ENCODE assay signal across 17 mouse cellular contexts in genomic region chr15:80557745-80558144, GRCm38 (mm10). TPM values are rescaled to one million over a fixed set of nuclear protein-coding genes. Genes with fewer than 3 reads are reported as not detected.
DNase-seq lines count a peak whose midpoint lies in the region; ATAC-seq and TF ChIP-seq lines count a peak whose summit lies in the region.
"Had no signal": no experiment of that assay in that cellular context is flagged by ENCODE, and none has a peak within 500 bp of the region (broad histone marks: within the 10 kb centered on the region; RNA-seq: fewer than 3 reads in every experiment).

No protein-coding gene starts in this region.

- no peaks in the 10 kb centered on the region for H3K36me3 ChIP-seq in hindbrain, postnatal 0 days (ENCODE audit: insufficient read depth, low read length)
- no peaks in the 10 kb centered on the region for H3K36me3 ChIP-seq in hindbrain, embryonic 12.5 days
- H3K36me3 ChIP-seq in midbrain, postnatal 0 days (ENCODE audit: insufficient read depth, low read length) = no peaks in the 10 kb centered on the region
- no peaks in the 10 kb centered on the region for H3K36me3 ChIP-seq in midbrain, embryonic 16.5 days (ENCODE audit: control insufficient read depth, insufficient read depth, low read length)
- H3K36me3 ChIP-seq: hindbrain, embryonic 15.5 days; limb, embryonic 12.5 days; lung, embryonic 15.5 days had no signal

- no peak overlapping the region for H3K4me3 ChIP-seq in hindbrain, postnatal 0 days (ENCODE audit: low read length)
- no peak overlapping the region for H3K4me3 ChIP-seq in hindbrain, embryonic 12.5 days
- no peak overlapping the region for H3K4me3 ChIP-seq in midbrain, postnatal 0 days (ENCODE audit: low read depth, low read length)
- H3K4me3 ChIP-seq in midbrain, embryonic 16.5 days (ENCODE audit: low read depth, low read length) = no peak overlapping the region
- H3K4me3 ChIP-seq: hindbrain, embryonic 15.5 days; limb, embryonic 12.5 days; lung, embryonic 15.5 days had no signal

- ATAC-seq in hindbrain, postnatal 0 days = no peak
- ATAC-seq in hindbrain, embryonic 12.5 days (ENCODE audit: low FRiP score) = no peak
- no peak for ATAC-seq in midbrain, postnatal 0 days (ENCODE audit: low FRiP score)
- no peak for ATAC-seq in midbrain, embryonic 16.5 days

- intact Hi-C loops in left cerebral cortex, postnatal 36 days (cut with DNase I) = no loop called here

- no peak overlapping the region for H3K4me2 ChIP-seq in hindbrain, postnatal 0 days (ENCODE audit: low read depth, low read length)
- H3K4me2 ChIP-seq in hindbrain, embryonic 12.5 days (replicated peaks) = no peak overlapping the region
- H3K4me2 ChIP-seq in midbrain, postnatal 0 days (ENCODE audit: low read depth, low read length, poor library complexity, severe bottlenecking) = no peak overlapping the region
- no peak overlapping the region for H3K4me2 ChIP-seq in midbrain, embryonic 16.5 days (ENCODE audit: low read length)
- H3K4me2 ChIP-seq: hindbrain, embryonic 15.5 days; limb, embryonic 12.5 days; lung, embryonic 15.5 days had no signal

- DNase-seq in hindbrain, postnatal 0 days (ENCODE audit: low spot score) = peak; percentile 50
- peak; percentile 32 for DNase-seq in midbrain, postnatal 0 days (ENCODE audit: low spot score)
- DNase-seq in R1 (ENCODE audit: low read depth, low spot score) = peak; percentile 19
- no peak for DNase-seq in left cerebral cortex, postnatal 36 days (ENCODE audit: low spot score in 2 of 2)
- no peak for DNase-seq in layer of hippocampus, postnatal 36 days
- DNase-seq: cerebellum, adult 18-20 months; embryo, embryonic 11 days; gastrocnemius, postnatal 36 days; right cerebral cortex, postnatal 25 days had no signal

- WGBS in hindbrain, postnatal 0 days = 74% methylated on average over 4 of the region's 4 CpGs
- 73% methylated on average over 4 of the region's 4 CpGs for WGBS in hindbrain, embryonic 12.5 days
- 78% methylated on average over 4 of the region's 4 CpGs for WGBS in midbrain, postnatal 0 days
- whole genome bisulfite sequencing in midbrain, embryonic 16.5 days = 81% methylated on average over 4 of the region's 4 CpGs

- no peak overlapping the region for H3K9ac ChIP-seq in hindbrain, postnatal 0 days (replicated peaks; ENCODE audit: low read length)
- no peak overlapping the region for H3K9ac ChIP-seq in hindbrain, embryonic 12.5 days
- H3K9ac ChIP-seq in midbrain, postnatal 0 days (replicated peaks; ENCODE audit: low read length, poor library complexity, severe bottlenecking) = no peak overlapping the region
- no peak overlapping the region for H3K9ac ChIP-seq in midbrain, embryonic 16.5 days (ENCODE audit: low read depth, low read length)
- H3K9ac ChIP-seq: hindbrain, embryonic 15.5 days; limb, embryonic 12.5 days; lung, embryonic 15.5 days had no signal

- H3K27me3 ChIP-seq in hindbrain, postnatal 0 days (ENCODE audit: insufficient read depth, low read length) = no peaks in the 10 kb centered on the region
- H3K27me3 ChIP-seq in hindbrain, embryonic 12.5 days = no peaks in the 10 kb centered on the region
- H3K27me3 ChIP-seq in midbrain, postnatal 0 days (ENCODE audit: insufficient read depth, low read length) = no peaks in the 10 kb centered on the region
- H3K27me3 ChIP-seq in midbrain, embryonic 16.5 days (ENCODE audit: control insufficient read depth, insufficient read depth, low read depth, low read length) = no peaks in the 10 kb centered on the region
- H3K27me3 ChIP-seq: hindbrain, embryonic 15.5 days had no signal

- no peaks in the 10 kb centered on the region for H3K9me3 ChIP-seq in hindbrain, postnatal 0 days (ENCODE audit: low read length)
- no peaks in the 10 kb centered on the region for H3K9me3 ChIP-seq in hindbrain, embryonic 12.5 days (replicated peaks)
- H3K9me3 ChIP-seq in midbrain, postnatal 0 days (ENCODE audit: low read length) = no peaks in the 10 kb centered on the region
- no peaks in the 10 kb centered on the region for H3K9me3 ChIP-seq in midbrain, embryonic 16.5 days (replicated peaks; ENCODE audit: control insufficient read depth, low read length, poor library complexity, severe bottlenecking)
- H3K9me3 ChIP-seq: hindbrain, embryonic 15.5 days; limb, embryonic 12.5 days; lung, embryonic 15.5 days had no signal

- H3K4me1 ChIP-seq in hindbrain, postnatal 0 days (ENCODE audit: insufficient read depth, low read length) = no peaks in the 10 kb centered on the region
- no peaks in the 10 kb centered on the region for H3K4me1 ChIP-seq in hindbrain, embryonic 12.5 days
- H3K4me1 ChIP-seq in midbrain, postnatal 0 days (ENCODE audit: insufficient read depth, low read length) = no peaks in the 10 kb centered on the region
- no peaks in the 10 kb centered on the region; the same call in 1 of the 2 replicates for H3K4me1 ChIP-seq in midbrain, embryonic 16.5 days (ENCODE audit: control insufficient read depth, insufficient read depth, low read length)
- H3K4me1 ChIP-seq: limb, embryonic 12.5 days had no signal

- H3K27ac ChIP-seq in hindbrain, postnatal 0 days = no peak overlapping the region
- H3K27ac ChIP-seq in hindbrain, embryonic 12.5 days = no peak overlapping the region
- H3K27ac ChIP-seq in midbrain, postnatal 0 days (ENCODE audit: low read depth, low read length) = no peak overlapping the region
- no peak overlapping the region for H3K27ac ChIP-seq in midbrain, embryonic 16.5 days (ENCODE audit: low read length)
- H3K27ac ChIP-seq: hindbrain, embryonic 15.5 days; limb, embryonic 12.5 days; lung, embryonic 15.5 days had no signal

- TF ChIP-seq CTCF in hindbrain, postnatal 0 days (IDR thresholded peaks at IDR 0.05; ENCODE audit: low read depth) = peak; percentile 59
- peak; percentile 63 for TF ChIP-seq CTCF in midbrain, postnatal 0 days (IDR thresholded peaks at IDR 0.05)

RNA-seq across cellular contexts. Expression of gene Enthd1, which starts 7.2 kb away (rescaled TPM):
- not detected in 2 replicates for total RNA-seq in hindbrain, postnatal 0 days (2014; rRNA removed)
- not detected in 2 replicates for polyA plus RNA-seq in hindbrain, postnatal 0 days (2015; fragmentation: Nextera tagmentation; extraction: Ambion mirVana)
- polyA plus RNA-seq in hindbrain, embryonic 12.5 days (2016; fragmentation: Nextera tagmentation; extraction: Ambion mirVana) = not detected in 2 replicates
- total RNA-seq in midbrain, postnatal 0 days (2014; rRNA removed) = not detected in 2 replicates
- not detected in 2 replicates for polyA plus RNA-seq in midbrain, postnatal 0 days (2015; fragmentation: Nextera tagmentation; extraction: Ambion mirVana)
- polyA plus RNA-seq in midbrain, embryonic 16.5 days (2015; fragmentation: Nextera tagmentation; extraction: Ambion mirVana) = not detected in 2 replicates
- total RNA-seq in left cerebral cortex, postnatal 36 days (2021) = not detected
- total RNA-seq in layer of hippocampus, postnatal 36 days (2021) = not detected
- total RNA-seq: gastrocnemius, postnatal 36 days; megakaryocyte-erythroid progenitor cell, adult 5-6 weeks had no signal
- polyA plus RNA-seq: heart, embryonic 14.5 days; hindbrain, embryonic 15.5 days; kidney, embryonic 16.5 days; limb, embryonic 12.5 days; lung, embryonic 15.5 days had no signal

RNA-seq across cellular contexts. Expression of gene Grap2, which starts 14.6 kb away (rescaled TPM):
- total RNA-seq in hindbrain, postnatal 0 days (2014; rRNA removed) = 0.05 and 1.6 TPM in 2 replicates
- polyA plus RNA-seq in hindbrain, postnatal 0 days (2015; fragmentation: Nextera tagmentation; extraction: Ambion mirVana) = 0.11 TPM in 1 of 2 replicates, not detected in the other
- polyA plus RNA-seq in hindbrain, embryonic 12.5 days (2016; fragmentation: Nextera tagmentation; extraction: Ambion mirVana) = 3.0 and 3.8 TPM in 2 replicates
- 0.19 and 0.66 TPM in 2 replicates for total RNA-seq in midbrain, postnatal 0 days (2014; rRNA removed)
- 0.07 TPM in 1 of 2 replicates, not detected in the other for polyA plus RNA-seq in midbrain, postnatal 0 days (2015; fragmentation: Nextera tagmentation; extraction: Ambion mirVana)
- polyA plus RNA-seq in midbrain, embryonic 16.5 days (2015; fragmentation: Nextera tagmentation; extraction: Ambion mirVana) = 0.16 and 0.23 TPM in 2 replicates
- total RNA-seq in left cerebral cortex, postnatal 36 days (2021) = under 1 TPM; 0.35 to 0.50 TPM
- under 1 TPM; 0.07 to 0.08 TPM for total RNA-seq in layer of hippocampus, postnatal 36 days (2021)

Comparison
In these comparisons a context has a peak if more than half of its experiments do, and no peak if none do; other contexts are left out.
1. DNase-seq: peak in hindbrain, postnatal 0 days (single experiment), midbrain, postnatal 0 days (single experiment) and R1 (single experiment); none in left cerebral cortex, postnatal 36 days (0 of 2) and layer of hippocampus, postnatal 36 days (0 of 2).